Mouse (Mus musculus): ENCODE data around the gene Fam171a1. TPM values are rescaled to one million over a fixed set of nuclear protein-coding genes. Genes with fewer than 3 reads are reported as not detected.
"Not testable (repeated sequence)": the region's sequence is repeated elsewhere in the genome, so short reads cannot be mapped to it uniquely, and the experiment has no call there.

Fam171a1 gene
- polyA plus RNA-seq (2012; ENCODE audit: insufficient read depth, insufficient read length, missing spikeins): 0.32 and 0.35 TPM in 2 replicates

DNA sequence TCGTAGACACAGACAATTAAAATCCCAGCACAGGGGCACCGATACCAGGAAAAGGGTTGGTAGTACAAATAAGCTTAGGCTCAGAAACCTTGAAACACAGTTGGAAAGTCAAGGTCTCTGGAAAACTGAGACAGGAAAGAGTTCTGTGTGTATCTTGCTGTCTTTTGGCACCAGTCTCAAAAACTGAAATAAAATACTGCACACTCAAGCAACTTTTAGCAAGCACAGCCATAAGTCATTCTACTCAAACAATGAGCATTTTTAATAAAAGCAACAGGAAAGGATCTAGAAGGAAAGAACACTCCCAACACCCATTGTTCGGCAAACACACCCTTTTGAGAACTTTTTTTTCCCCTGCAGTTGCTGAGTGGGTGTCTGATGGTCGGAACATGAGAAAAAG is at the start of gene Fam171a1:
Fam171a1 (plus strand) TSS at position 359 of the 400 bp plus-strand sequence.
- no peak for TF ChIP-seq POLR2A (IDR thresholded peaks at IDR 0.05; ENCODE audit: borderline replicate concordance, low read depth, low read length)
- TF ChIP-seq CTCF (IDR thresholded peaks at IDR 0.05; ENCODE audit: low read depth, low read length): no peak
- Histone ChIP-seq H3K27ac (ENCODE audit: insufficient read depth, low read depth, low read length) (no peak within 1 kb of the TSS), H3K4me3 (ENCODE audit: insufficient read depth, low read length) (no peak within 1 kb of the TSS), H3K4me1 (ENCODE audit: control insufficient read depth, insufficient read depth, low read length) (no peaks in the 10 kb centered on the region)

DNA sequence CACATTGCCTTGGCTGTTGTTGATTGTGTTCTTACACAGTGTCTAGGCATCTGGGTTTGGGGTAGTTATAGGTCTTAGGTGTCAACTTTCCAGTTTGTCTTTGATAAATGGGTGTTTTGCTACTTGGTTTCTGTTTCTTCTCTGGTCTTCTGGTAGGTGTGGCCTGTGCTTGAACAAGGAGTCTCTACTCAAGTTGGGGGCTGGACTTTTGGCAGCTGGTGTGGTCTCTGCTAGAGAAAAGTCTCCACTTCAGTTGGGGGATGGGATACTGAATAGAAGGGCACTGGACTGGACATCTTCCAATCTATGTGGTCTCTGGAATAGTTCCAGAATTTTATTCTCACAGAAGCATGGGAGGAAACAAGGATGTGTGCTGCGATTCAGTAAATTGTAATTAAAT is 44.9 kb upstream of the Fam171a1 start:
- no peak overlapping the region for H3K4me3 ChIP-seq (ENCODE audit: insufficient read depth, low read length)
- no peak overlapping the region for H3K27ac ChIP-seq (ENCODE audit: insufficient read depth, low read depth, low read length)
- no peaks in the 10 kb centered on the region for H3K4me1 ChIP-seq (ENCODE audit: control insufficient read depth, insufficient read depth, low read length)
- TF ChIP-seq POLR2A (IDR thresholded peaks at IDR 0.05; ENCODE audit: borderline replicate concordance, low read depth, low read length): no peak
- no peak for TF ChIP-seq CTCF (IDR thresholded peaks at IDR 0.05; ENCODE audit: low read depth, low read length)

DNA sequence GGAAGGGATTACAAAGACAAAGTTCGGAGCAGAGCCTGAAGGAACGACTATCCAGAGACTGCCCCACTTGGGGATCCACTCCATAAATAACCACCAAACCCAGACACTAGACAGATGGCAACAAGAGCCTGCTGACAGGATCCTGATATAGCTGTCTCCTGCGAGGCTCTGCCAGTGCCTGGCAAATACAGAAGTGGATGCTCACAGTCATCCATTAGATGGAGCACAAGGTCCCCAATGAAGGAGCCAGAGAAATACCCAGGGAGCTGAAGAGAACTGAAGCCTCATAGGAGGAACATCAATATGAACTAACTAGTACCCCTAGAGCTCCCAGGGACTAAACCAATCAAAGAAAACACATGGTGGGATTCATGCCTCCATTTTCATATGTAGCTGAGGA is 25.7 kb upstream of the Fam171a1 start:
- H3K4me1 ChIP-seq (ENCODE audit: control insufficient read depth, insufficient read depth, low read length); H3K27ac ChIP-seq (ENCODE audit: insufficient read depth, low read depth, low read length); H3K4me3 ChIP-seq (ENCODE audit: insufficient read depth, low read length): not testable (repeated sequence)

DNA sequence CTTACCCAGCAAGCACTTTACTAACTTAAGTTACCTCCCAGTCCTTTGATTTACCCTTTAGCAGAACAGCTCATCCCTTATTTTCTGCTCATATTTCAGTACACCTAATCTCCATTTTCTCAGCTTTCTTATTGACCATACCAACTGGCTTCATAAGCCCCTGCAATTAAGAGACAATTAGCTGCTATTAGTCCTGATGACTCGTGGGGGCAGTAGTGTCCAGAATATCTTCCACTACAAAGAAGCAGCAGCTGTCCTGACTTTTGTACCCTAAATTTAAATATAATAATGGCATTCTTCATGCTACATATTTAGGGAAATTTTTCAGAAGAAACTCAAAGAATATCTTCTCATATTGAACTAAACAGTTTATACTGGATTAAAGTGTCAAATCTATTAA is 24.8 kb upstream of the Fam171a1 start:
- Histone ChIP-seq H3K27ac (ENCODE audit: insufficient read depth, low read depth, low read length) (no peak overlapping the region), H3K4me1 (ENCODE audit: control insufficient read depth, insufficient read depth, low read length) (no peaks in the 10 kb centered on the region), H3K4me3 (ENCODE audit: insufficient read depth, low read length) (no peak overlapping the region)
- TF ChIP-seq POLR2A (IDR thresholded peaks at IDR 0.05; ENCODE audit: borderline replicate concordance, low read depth, low read length): no peak

DNA sequence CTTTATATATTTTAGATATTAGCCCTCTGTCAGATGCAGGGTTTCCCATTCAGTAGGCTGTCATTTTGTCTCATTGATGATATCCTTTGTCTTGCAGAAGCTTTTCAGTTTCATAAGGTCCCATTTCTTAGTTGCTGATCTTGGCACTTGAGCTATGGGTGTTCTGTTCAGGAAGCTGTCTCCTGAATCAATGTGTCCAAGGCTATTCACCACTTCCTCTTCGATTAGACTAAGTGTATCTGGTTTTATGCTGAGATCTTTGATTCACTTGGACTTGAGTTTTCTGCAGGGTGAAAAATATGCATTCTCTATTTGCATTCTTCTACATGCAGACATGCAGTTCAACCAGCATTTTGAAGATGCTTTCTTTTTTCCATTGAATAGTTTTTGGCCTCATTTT is 17.9 kb upstream of the Fam171a1 start:
- no peaks in the 10 kb centered on the region for H3K4me1 ChIP-seq (ENCODE audit: control insufficient read depth, insufficient read depth, low read length)
- H3K27ac ChIP-seq (ENCODE audit: insufficient read depth, low read depth, low read length): no peak overlapping the region
- no peak for TF ChIP-seq CTCF (IDR thresholded peaks at IDR 0.05; ENCODE audit: low read depth, low read length)
- no peak for TF ChIP-seq POLR2A (IDR thresholded peaks at IDR 0.05; ENCODE audit: borderline replicate concordance, low read depth, low read length)
- H3K4me3 ChIP-seq (ENCODE audit: insufficient read depth, low read length): no peak overlapping the region

DNA sequence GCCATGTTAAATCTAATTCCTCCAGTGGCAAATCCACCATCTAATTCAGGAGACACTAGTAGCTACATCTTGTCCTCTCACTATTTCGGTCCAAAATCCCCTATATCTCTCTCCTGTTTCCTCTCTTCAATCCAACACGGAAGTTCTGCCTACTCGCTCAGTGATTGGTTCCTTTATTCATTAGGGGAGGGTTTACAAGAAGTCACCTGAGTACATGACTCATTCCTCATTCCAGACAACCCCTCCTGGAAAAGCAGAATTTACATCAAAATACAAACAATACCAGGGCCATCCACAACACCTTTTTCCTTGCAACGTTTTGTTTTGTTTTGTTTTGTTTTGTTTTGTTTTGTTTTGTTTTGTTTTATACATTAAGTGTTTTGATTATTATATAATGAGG is 14.1 kb upstream of the Fam171a1 start:
- TF ChIP-seq CTCF (IDR thresholded peaks at IDR 0.05; ENCODE audit: low read depth, low read length) (no peak), POLR2A (IDR thresholded peaks at IDR 0.05; ENCODE audit: borderline replicate concordance, low read depth, low read length) (no peak)
- Histone ChIP-seq H3K4me1 (ENCODE audit: control insufficient read depth, insufficient read depth, low read length) (no peaks in the 10 kb centered on the region), H3K4me3 (ENCODE audit: insufficient read depth, low read length) (no peak overlapping the region), H3K27ac (ENCODE audit: insufficient read depth, low read depth, low read length) (no peak overlapping the region)

DNA sequence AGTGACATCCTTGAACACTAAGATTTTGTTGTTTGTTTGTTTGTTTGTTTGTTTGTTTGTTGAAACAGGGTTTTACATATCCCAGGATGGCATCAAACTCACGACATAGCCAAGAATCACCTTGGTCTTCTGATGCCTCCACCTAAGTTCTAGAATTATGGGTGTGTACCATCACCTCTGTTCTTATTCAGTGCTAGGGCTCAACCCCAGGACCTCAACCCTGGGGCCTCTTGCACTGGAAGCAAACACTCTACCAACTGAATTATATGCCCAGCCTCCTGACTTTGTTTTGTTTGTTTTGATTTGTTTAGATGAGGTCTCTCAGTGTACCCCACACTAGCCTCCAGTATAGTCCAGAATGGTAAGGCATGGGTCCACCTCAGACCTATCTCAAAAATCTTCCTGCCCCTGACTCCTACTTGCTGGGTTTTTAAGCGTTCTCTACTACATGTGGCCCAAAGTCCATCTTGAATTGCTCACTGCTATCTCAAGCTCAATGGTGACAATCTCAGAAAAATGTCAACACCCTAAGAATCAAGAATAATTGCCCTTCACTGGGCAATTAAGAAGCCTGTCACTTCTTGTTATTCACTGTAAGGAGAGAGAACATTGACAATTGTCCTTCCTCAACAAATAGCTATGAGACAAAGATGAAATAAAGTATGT is 12.6 kb upstream of the Fam171a1 start:
- no peak overlapping the region for H3K27ac ChIP-seq (ENCODE audit: insufficient read depth, low read depth, low read length)
- no peaks in the 10 kb centered on the region for H3K4me1 ChIP-seq (ENCODE audit: control insufficient read depth, insufficient read depth, low read length)
- TF ChIP-seq POLR2A (IDR thresholded peaks at IDR 0.05; ENCODE audit: borderline replicate concordance, low read depth, low read length) (no peak), CTCF (IDR thresholded peaks at IDR 0.05; ENCODE audit: low read depth, low read length) (no peak)
- H3K4me3 ChIP-seq (ENCODE audit: insufficient read depth, low read length): no peak overlapping the region

DNA sequence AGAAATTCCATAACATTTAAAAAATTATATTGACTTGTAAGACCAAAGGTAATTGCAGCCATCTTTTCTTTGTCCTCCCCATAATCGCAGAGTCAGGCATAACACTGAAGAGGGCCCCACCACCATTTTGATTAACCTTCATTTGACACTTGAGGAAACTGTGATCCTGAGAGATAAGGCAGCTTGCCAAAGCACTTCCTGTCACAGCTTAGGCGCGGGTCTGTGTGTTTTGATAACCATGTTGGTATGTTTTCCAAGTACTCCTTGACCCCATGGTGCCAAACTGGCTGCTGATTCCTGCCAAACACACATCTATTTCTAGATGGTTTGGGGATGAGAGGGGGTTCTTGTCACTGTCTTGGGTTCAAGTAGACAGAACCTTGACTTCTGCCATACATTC is 11.7 kb upstream of the Fam171a1 start:
- TF ChIP-seq POLR2A (IDR thresholded peaks at IDR 0.05; ENCODE audit: borderline replicate concordance, low read depth, low read length) (no peak), CTCF (IDR thresholded peaks at IDR 0.05; ENCODE audit: low read depth, low read length) (no peak)
- Histone ChIP-seq H3K27ac (ENCODE audit: insufficient read depth, low read depth, low read length) (no peak overlapping the region), H3K4me3 (ENCODE audit: insufficient read depth, low read length) (no peak overlapping the region), H3K4me1 (ENCODE audit: control insufficient read depth, insufficient read depth, low read length) (no peaks in the 10 kb centered on the region)

DNA sequence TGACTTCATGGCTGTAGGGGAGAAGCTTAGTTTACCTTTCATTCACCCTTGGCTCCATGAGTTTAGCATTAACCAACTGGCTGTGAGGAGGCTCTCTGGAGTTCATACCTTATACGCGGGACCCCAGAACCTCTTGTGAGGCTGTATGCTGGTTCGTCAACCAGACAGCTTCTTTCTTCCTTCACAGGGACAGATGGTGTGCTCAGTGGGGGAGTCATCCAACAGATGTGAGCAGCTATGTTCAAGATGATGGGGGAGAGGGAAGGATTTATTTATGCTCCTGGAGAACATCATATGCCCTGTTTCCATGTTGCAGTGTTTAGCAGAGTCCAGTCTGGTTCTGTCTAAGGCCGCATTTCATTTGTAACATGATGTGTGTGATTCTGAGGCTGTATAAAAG is 6.6 kb upstream of the Fam171a1 start:
- TF ChIP-seq CTCF (IDR thresholded peaks at IDR 0.05; ENCODE audit: low read depth, low read length) (no peak), POLR2A (IDR thresholded peaks at IDR 0.05; ENCODE audit: borderline replicate concordance, low read depth, low read length) (no peak)
- H3K4me1 ChIP-seq (ENCODE audit: control insufficient read depth, insufficient read depth, low read length): no peaks in the 10 kb centered on the region
- H3K27ac ChIP-seq (ENCODE audit: insufficient read depth, low read depth, low read length): no peak overlapping the region
- H3K4me3 ChIP-seq (ENCODE audit: insufficient read depth, low read length): no peak overlapping the region

DNA sequence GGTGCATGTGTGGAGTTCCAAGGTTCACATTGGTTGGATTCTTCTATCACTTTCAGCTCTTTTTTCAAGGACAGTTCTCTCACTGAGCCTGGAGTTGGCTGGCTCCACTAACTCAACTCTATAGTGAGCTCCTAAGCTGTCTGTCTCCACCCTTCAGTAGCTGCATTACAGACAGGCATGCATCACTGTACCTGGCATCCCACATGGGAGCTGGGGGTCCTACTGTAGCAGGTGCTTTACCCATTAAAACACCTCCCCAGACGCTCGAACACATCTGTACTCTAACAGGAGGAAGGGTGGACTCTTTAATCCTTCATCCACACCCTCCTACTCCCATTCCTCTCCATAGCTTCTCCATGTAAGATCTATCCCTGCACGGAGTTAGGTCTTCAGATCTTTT is 5.6 kb upstream of the Fam171a1 start:
- Histone ChIP-seq H3K4me3 (ENCODE audit: insufficient read depth, low read length) (no peak overlapping the region), H3K4me1 (ENCODE audit: control insufficient read depth, insufficient read depth, low read length) (no peaks in the 10 kb centered on the region), H3K27ac (ENCODE audit: insufficient read depth, low read depth, low read length) (no peak overlapping the region)
- no peak for TF ChIP-seq POLR2A (IDR thresholded peaks at IDR 0.05; ENCODE audit: borderline replicate concordance, low read depth, low read length)
- no peak for TF ChIP-seq CTCF (IDR thresholded peaks at IDR 0.05; ENCODE audit: low read depth, low read length)

DNA sequence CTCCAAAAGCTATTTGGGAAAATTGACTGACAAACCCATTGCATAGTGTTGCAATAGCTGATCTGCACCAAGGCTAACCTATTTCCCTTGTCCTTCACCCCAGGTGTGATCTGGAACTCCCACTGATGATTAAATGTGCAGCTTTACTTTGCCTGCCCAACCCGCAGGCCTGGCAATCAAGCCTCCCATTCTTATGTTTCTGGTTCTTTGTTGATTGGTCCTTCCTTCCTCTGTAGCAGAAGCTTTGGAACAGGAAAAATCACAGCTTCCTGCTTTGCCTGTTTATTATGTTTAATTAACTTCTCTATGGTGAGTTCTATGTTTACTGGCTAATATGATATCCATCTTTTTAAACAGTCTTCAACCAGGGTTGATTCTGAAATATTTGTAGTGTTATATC is 5.2 kb upstream of the Fam171a1 start:
- Histone ChIP-seq H3K27ac (ENCODE audit: insufficient read depth, low read depth, low read length) (no peak overlapping the region), H3K4me3 (ENCODE audit: insufficient read depth, low read length) (no peak overlapping the region), H3K4me1 (ENCODE audit: control insufficient read depth, insufficient read depth, low read length) (no peaks in the 10 kb centered on the region)
- TF ChIP-seq POLR2A (IDR thresholded peaks at IDR 0.05; ENCODE audit: borderline replicate concordance, low read depth, low read length) (no peak), CTCF (IDR thresholded peaks at IDR 0.05; ENCODE audit: low read depth, low read length) (no peak)

Measured in bone marrow macrophage, adult 2 months (primary cell).